Mouse (Mus musculus) MEL (cell line): ENCODE measurements around the gene Kynu.

ENCODE experiments used
- CTCF ChIP-seq, 3 experiments: IDR thresholded peaks in 2 of 3; conservative IDR thresholded peaks in 1 of 3; 2 replicates each; pipeline ENCODE4 v1.5.1; 2011 to 2012; ENCODE audit warnings: low read length in 3 of 3, low read depth in 2 of 3, mild to moderate bottlenecking in 2 of 3, improper control_type of control experiment in 1 of 3, inconsistent platforms in 1 of 3, mixed read lengths in 1 of 3, moderate library complexity in 1 of 3; ENCODE audit not compliant: control insufficient read depth in 1 of 3, insufficient read depth in 1 of 3, poor library complexity in 1 of 3, severe bottlenecking in 1 of 3
- EP300 ChIP-seq, 2 experiments: IDR thresholded peaks; 2 replicates each; pipeline ENCODE4 v1.6.1; 2011; ENCODE audit warnings: improper control_type of control experiment in 2 of 2, low read length in 2 of 2, low read depth in 1 of 2, mild to moderate bottlenecking in 1 of 2
- POLR2A ChIP-seq, 2 experiments: IDR thresholded peaks; 2 replicates each; pipeline ENCODE4 v1.6.1; 2011 to 2012; ENCODE audit warnings: low read length in 2 of 2, mild to moderate bottlenecking in 2 of 2, control low read depth in 1 of 2, improper control_type of control experiment in 1 of 2, low read depth in 1 of 2, moderate library complexity in 1 of 2; ENCODE audit not compliant: control insufficient read depth in 1 of 2, insufficient read depth in 1 of 2, poor library complexity in 1 of 2

DNA sequence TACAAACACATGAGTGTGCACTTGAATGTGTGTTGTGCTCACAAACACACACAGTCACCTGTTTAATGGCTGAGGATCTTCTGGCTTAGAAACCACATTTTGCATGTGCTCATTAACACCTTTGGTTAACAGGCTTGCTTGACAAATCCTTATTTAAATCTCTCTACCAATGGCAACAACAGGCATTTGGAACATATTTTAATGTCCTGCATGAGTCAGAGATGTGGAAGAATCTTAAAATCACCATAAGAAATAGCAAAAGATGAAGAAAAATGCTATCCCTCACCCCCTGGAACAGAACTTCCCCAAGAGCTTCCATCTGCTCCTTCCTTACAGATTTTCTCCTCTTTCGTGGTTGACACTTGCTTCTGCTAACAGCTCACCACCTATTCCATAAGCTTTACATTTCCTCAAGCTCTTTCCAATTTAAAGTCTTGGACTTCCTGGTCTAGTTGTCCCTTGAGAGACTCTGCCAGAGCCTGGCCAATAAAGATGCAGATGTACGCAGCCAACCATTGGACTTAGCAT, 157.5 kb downstream of the Kynu start:
- TF ChIP-seq CTCF (IDR thresholded peaks at IDR 0.05 in 2 of 3, conservative IDR thresholded peaks at IDR 0.05 in 1 of 3; ENCODE audit: control insufficient read depth in 1 of 3, insufficient read depth in 1 of 3, low read depth in 2 of 3, low read length in 3 of 3, poor library complexity in 1 of 3, severe bottlenecking in 1 of 3): no peak
- TF ChIP-seq EP300 (IDR thresholded peaks at IDR 0.05; ENCODE audit: low read depth in 1 of 2, low read length in 2 of 2): no peak
- TF ChIP-seq POLR2A (IDR thresholded peaks at IDR 0.05; ENCODE audit: control insufficient read depth in 1 of 2, insufficient read depth in 1 of 2, low read depth in 1 of 2, low read length in 2 of 2, poor library complexity in 1 of 2): no peak
